Mouse (Mus musculus) heart, postnatal 0 days (tissue): ENCODE data around the gene Klf6. TPM values are rescaled to one million over a fixed set of nuclear protein-coding genes. Genes with fewer than 3 reads are reported as not detected.

Source experiments
- ATAC-seq: fragments of 200-750 bp; cut with Nextera tagmentation; 2 replicates; pipeline ENCODE4 v1.8.0; 2017; ENCODE audit warnings: low read depth, moderate number of reproducible peaks, moderate library complexity; ENCODE audit not compliant: insufficient read depth
- DNase-seq: peaks from one replicate; pipeline ENCODE4 v3.0.0-alpha.2; 2016; ENCODE audit warnings: low spot score
- H3K27ac ChIP-seq: fragments of 300-500 bp; sonication (generic); 2 replicates; pipeline ENCODE4 v1.5.1; 2014; ENCODE audit warnings: low read depth, mild to moderate bottlenecking
- H3K27me3 ChIP-seq: fragments of 300-500 bp; sonication (generic); 2 replicates; pipeline ENCODE4 v1.6.1; 2014; ENCODE audit warnings: low read length, mixed read lengths; ENCODE audit not compliant: control insufficient read depth, insufficient read depth
- H3K36me3 ChIP-seq: fragments of 300-500 bp; sonication (generic); replicated peaks from 2 replicates; pipeline ENCODE4 v1.6.1; 2014; ENCODE audit warnings: low read length, mixed read lengths; ENCODE audit not compliant: control insufficient read depth, insufficient read depth
- H3K4me1 ChIP-seq: fragments of 300-500 bp; sonication (generic); 2 replicates; pipeline ENCODE4 v1.6.1; 2014; ENCODE audit warnings: antibody characterized with exemption; ENCODE audit not compliant: control insufficient read depth, insufficient read depth
- H3K4me2 ChIP-seq: fragments of 300-500 bp; sonication (generic); 2 replicates; pipeline ENCODE4 v1.6.1; 2014; ENCODE audit warnings: low read depth, mild to moderate bottlenecking, low read length, moderate library complexity
- H3K4me3 ChIP-seq: fragments of 300-500 bp; sonication (generic); 2 replicates; pipeline ENCODE4 v1.5.1; 2014; ENCODE audit warnings: low read depth, low read length
- H3K9ac ChIP-seq: fragments of 300-500 bp; sonication (generic); replicated peaks from 2 replicates; pipeline ENCODE4 v1.6.1; 2014; ENCODE audit warnings: low read depth, low read length, mixed read lengths
- H3K9me3 ChIP-seq: fragments of 300-500 bp; sonication (generic); replicated peaks from 2 replicates; pipeline ENCODE4 v1.6.1; 2016; ENCODE audit warnings: low read length; ENCODE audit not compliant: control insufficient read depth
- CTCF ChIP-seq: IDR thresholded peaks from 2 replicates; pipeline ENCODE4 v1.5.1; 2016; ENCODE audit warnings: antibody characterized with exemption, control low read depth, low read depth
- EP300 ChIP-seq: IDR thresholded peaks from 2 replicates; pipeline ENCODE4 v1.6.1; 2016; ENCODE audit warnings: antibody characterized with exemption, low read depth
- WGBS: fragments of 180-500 bp; shearing (Covaris S2); extraction: QIAGEN DNeasy Blood & Tissue Kit; methylation state at CpG from one replicate; pipeline ENCODE4 v1.1.7; 2014; 5-methylcytosine and 5-hydroxymethylcytosine counted together
- polyA plus RNA-seq: library from polyadenylated mRNA; unstranded; fragments of >200 nt; fragmentation: Nextera tagmentation; extraction: Ambion mirVana; gene quantifications from 2 replicates; pipeline ENCODE4 v1.2.1, GENCODE M21; 2015
- total RNA-seq: library from RNA; depleted of rRNA; stranded (reverse); fragments of >200 nt; gene quantifications from 2 replicates; pipeline ENCODE4 v1.2.3, GENCODE M21; 2014; ENCODE audit warnings: low replicate concordance

Gene Klf6
- total and polyA plus RNA-seq, 2 experiments from 2014 or later, result 59.6 to 65.3 TPM

GRCm38 (mm10) chr13:5868376-5868775, 7.1 kb downstream of the Klf6 start:
- peaks cover 29% of the 10 kb centered on the region for H3K4me1 ChIP-seq
- ATAC-seq, result no peak
- 75% methylated on average over 8 of the region's 8 CpGs for WGBS
- H3K27ac ChIP-seq, result no peak overlapping the region
- no peaks in the 10 kb centered on the region for H3K27me3 ChIP-seq
- no peak for DNase-seq
- TF ChIP-seq EP300 (no peak), CTCF (no peak)
- H3K36me3 ChIP-seq, result peaks cover 51% of the 10 kb centered on the region
- no peaks in the 10 kb centered on the region for H3K9me3 ChIP-seq
- no peak overlapping the region for H3K9ac ChIP-seq
- no peak overlapping the region for H3K4me3 ChIP-seq
- no peak overlapping the region for H3K4me2 ChIP-seq

- peak overlapping the region; percentile 67 for H3K27ac ChIP-seq
- ATAC-seq (no peak), DNase-seq (no peak)
- H3K9ac ChIP-seq, result no peak overlapping the region; the same call in 1 of the 2 replicates
- H3K27me3 ChIP-seq, result no peaks in the 10 kb centered on the region
- H3K4me1 ChIP-seq, result peaks cover 29% of the 10 kb centered on the region
- 42% methylated on average over 5 of the region's 5 CpGs for WGBS
- TF ChIP-seq EP300, result no peak
- no peak for TF ChIP-seq CTCF
- no peak overlapping the region for H3K4me3 ChIP-seq
- H3K9me3 ChIP-seq, result no peaks in the 10 kb centered on the region
- H3K4me2 ChIP-seq, result peak overlapping the region; percentile 44
- peaks cover 51% of the 10 kb centered on the region for H3K36me3 ChIP-seq
Measured at GRCm38 (mm10) chr13:5869433-5869832, 8.2 kb downstream of the Klf6 start.

DNA sequence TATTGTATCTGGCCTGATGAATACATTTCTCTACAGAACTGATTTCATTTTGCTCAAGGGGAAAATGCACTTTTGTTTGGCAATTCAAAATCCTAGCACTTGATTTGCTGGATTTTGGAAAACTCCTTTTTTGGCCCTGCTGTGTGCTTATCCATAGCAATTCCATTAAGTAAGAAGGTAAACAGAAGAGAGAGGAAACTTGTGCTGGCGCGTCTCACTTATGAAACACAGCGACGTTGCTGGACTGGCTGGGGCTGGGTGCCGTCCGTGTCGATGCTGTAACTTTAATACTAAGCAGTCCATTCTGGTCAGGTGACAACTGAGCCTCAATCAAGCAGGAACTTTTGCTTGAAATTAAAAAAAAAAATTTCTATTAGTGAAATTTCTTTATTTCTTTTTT, 8.6 kb downstream of the Klf6 start:
- no peak for TF ChIP-seq CTCF
- TF ChIP-seq EP300, result no peak
- H3K9me3 ChIP-seq, result no peaks in the 10 kb centered on the region
- H3K27ac ChIP-seq, result peak overlapping the region; percentile 67
- peaks cover 48% of the 10 kb centered on the region for H3K36me3 ChIP-seq
- H3K4me2 ChIP-seq, result peak overlapping the region; percentile 44
- H3K4me3 ChIP-seq, result no peak overlapping the region
- ATAC-seq (peak; percentile 43), DNase-seq (peak; percentile 47)
- no peaks in the 10 kb centered on the region for H3K27me3 ChIP-seq
- H3K9ac ChIP-seq, result no peak overlapping the region; the same call in 1 of the 2 replicates
- peaks cover 26% of the 10 kb centered on the region for H3K4me1 ChIP-seq
- 15% methylated on average over 7 of the region's 7 CpGs for WGBS

DNA sequence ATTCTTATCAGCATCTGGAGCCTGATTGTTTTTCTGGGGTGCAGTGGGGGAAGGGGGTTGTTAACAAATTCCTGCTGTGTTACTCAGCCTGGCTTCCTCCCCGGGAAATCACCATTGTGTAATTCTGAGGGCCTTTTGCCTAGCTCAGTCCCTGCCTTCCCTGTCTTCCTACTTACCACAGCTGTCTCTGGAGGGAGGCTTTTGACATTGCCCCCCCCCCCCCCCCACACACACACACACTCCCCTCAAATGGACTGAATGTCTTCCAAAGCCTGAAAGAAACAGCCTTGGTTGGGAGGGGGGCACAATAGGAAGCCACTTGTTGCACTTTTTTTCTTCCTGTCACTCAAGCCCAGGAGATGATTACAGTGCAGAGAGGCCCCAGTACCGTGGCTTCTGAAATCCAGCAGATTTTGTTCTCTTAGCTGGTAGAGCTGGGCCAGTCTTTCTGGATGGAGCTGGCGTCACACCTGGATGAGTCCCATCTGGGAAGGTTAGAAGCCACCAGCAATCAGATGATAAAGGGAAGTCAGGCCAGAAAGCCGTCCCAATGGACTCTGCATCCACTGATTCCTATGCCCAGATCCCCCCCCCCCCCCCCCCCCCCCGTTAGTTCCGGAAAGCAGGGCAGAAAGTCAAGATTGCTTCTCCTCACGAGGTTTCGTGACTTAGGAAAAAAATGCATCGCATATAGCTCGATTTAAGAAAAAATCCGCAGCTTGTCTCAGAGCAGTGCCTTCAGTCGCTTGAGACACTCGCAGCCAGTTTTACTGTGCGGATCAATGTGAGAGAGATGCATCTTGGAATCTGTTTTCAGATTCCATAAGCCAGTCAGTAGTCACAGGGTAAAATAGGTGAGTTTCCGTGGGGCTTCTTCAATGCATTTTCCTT, 9.3 kb downstream of the Klf6 start:
- 0 out of 2 replicates have a peak overlapping the region, but pooled peaks have one; percentile 34 for H3K9ac ChIP-seq

DNA sequence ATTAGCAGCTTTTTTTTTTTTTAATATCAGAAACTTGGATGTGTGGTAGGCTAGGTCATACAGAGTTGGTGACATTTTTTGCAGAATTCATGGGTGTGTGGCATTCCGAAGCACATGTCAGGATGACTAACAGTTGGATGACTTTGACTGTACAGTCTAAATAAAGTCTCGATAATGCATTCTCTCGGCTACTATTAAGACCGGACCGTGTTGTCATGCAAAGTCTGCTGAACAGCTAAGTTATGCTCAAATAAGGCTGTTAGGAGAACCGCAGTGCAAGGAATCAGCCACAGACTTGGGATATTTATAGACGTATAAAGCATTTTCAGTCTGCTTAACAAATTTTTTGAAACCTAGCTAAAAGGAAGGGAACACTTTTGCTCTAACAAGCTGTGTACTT, 10.1 kb downstream of the Klf6 start:
- no peaks in the 10 kb centered on the region for H3K27me3 ChIP-seq
- TF ChIP-seq EP300, result no peak
- no peak for TF ChIP-seq CTCF
- no peaks in the 10 kb centered on the region for H3K9me3 ChIP-seq
- peak; percentile 19 for DNase-seq
- ATAC-seq, result 0 out of 2 replicates have a peak, but pooled peaks have one; percentile 22
- H3K4me2 ChIP-seq, result no peak overlapping the region
- H3K4me3 ChIP-seq, result no peak overlapping the region
- WGBS, result 45% methylated on average over 7 of the region's 7 CpGs
- H3K9ac ChIP-seq, result no peak overlapping the region
- peak overlapping the region; percentile 43 for H3K27ac ChIP-seq
- H3K4me1 ChIP-seq, result peaks cover 12% of the 10 kb centered on the region
- H3K36me3 ChIP-seq, result peaks cover 32% of the 10 kb centered on the region

More for the DNA sequence above, 9.3 kb downstream of the Klf6 start:
- ATAC-seq (peak; percentile 78), DNase-seq (peak; percentile 67)
- no peak overlapping the region for H3K4me3 ChIP-seq
- H3K9me3 ChIP-seq, result no peaks in the 10 kb centered on the region
- H3K36me3 ChIP-seq, result peaks cover 40% of the 10 kb centered on the region
- H3K4me2 ChIP-seq, result peak overlapping the region; percentile 16
- H3K4me1 ChIP-seq, result peaks cover 18% of the 10 kb centered on the region
- H3K27ac ChIP-seq, result peak overlapping the region; percentile 83
- H3K27me3 ChIP-seq, result no peaks in the 10 kb centered on the region
- TF ChIP-seq CTCF (no peak), EP300 (no peak)
- 25% methylated on average over 15 of the region's 15 CpGs for WGBS

- no peaks in the 10 kb centered on the region for H3K27me3 ChIP-seq
- TF ChIP-seq EP300, result no peak
- no peak for TF ChIP-seq CTCF
- no peaks in the 10 kb centered on the region for H3K9me3 ChIP-seq
- peaks cover 9% of the 10 kb centered on the region for H3K36me3 ChIP-seq
- ATAC-seq (no peak), DNase-seq (no peak)
- peaks cover 12% of the 10 kb centered on the region for H3K4me1 ChIP-seq
- H3K27ac ChIP-seq, result no peak overlapping the region
- H3K4me2 ChIP-seq, result no peak overlapping the region
- 78% methylated on average over 3 of the region's 3 CpGs for WGBS
- no peak overlapping the region for H3K4me3 ChIP-seq
- H3K9ac ChIP-seq, result no peak overlapping the region
Measured at GRCm38 (mm10) chr13:5873681-5874080, 12.4 kb downstream of the Klf6 start.
